Mouse (Mus musculus): ENCODE data around the gene Prl4a1. TPM values are rescaled to one million over a fixed set of nuclear protein-coding genes. Genes with fewer than 3 reads are reported as not detected.

Gene Prl4a1
- not detected for polyA plus RNA-seq (2014; fragmentation: Illumina TruSeq; extraction: RNeasy Lipid Tissue Mini Kit (QIAGEN cat#74804); ENCODE audit: low replicate concordance)

GRCm38 (mm10) chr13:28015912-28016311, at the start of gene Prl4a1:
Gene Prl4a1 (plus strand): TSS chr13:28016212.

Other genes starting within 250 kb of the Prl4a1 start
- gene Prl7c1, start 235.4 kb upstream of the Prl4a1 start, polyA plus RNA-seq (2014; fragmentation: Illumina TruSeq; extraction: RNeasy Lipid Tissue Mini Kit (QIAGEN cat#74804); ENCODE audit: low replicate concordance) = not detected
- gene Prl2a1, start 214.6 kb upstream of the Prl4a1 start, polyA plus RNA-seq (2014; fragmentation: Illumina TruSeq; extraction: RNeasy Lipid Tissue Mini Kit (QIAGEN cat#74804); ENCODE audit: low replicate concordance) = not detected
- gene Prl2c1, start 166.9 kb upstream of the Prl4a1 start, polyA plus RNA-seq (2014; fragmentation: Illumina TruSeq; extraction: RNeasy Lipid Tissue Mini Kit (QIAGEN cat#74804); ENCODE audit: low replicate concordance) = not detected
- not detected for gene Prl5a1, start 126.3 kb downstream of the Prl4a1 start, polyA plus RNA-seq (2014; fragmentation: Illumina TruSeq; extraction: RNeasy Lipid Tissue Mini Kit (QIAGEN cat#74804); ENCODE audit: low replicate concordance)
- not detected for gene Gm11361, start 241.3 kb downstream of the Prl4a1 start, polyA plus RNA-seq (2014; fragmentation: Illumina TruSeq; extraction: RNeasy Lipid Tissue Mini Kit (QIAGEN cat#74804); ENCODE audit: low replicate concordance)

Measured in small intestine, adult 10 weeks (tissue).